Mouse (Mus musculus) C2C12 (cell line): ENCODE results near the gene Foxn3. TPM values are rescaled to one million over a fixed set of nuclear protein-coding genes. Genes with fewer than 3 reads are reported as not detected.

ENCODE experiments used
- H3K27me3 ChIP-seq: one replicate; pipeline ENCODE4 v1.6.1; 2011; ENCODE audit not compliant: control insufficient read depth, insufficient read depth, insufficient read length
- H3K36me3 ChIP-seq: one replicate; pipeline ENCODE4 v1.6.1; 2011; ENCODE audit not compliant: control insufficient read depth, insufficient read depth
- H3K4me3 ChIP-seq: one replicate; pipeline ENCODE4 v1.5.1; 2011; ENCODE audit warnings: mild to moderate bottlenecking, control low read depth; ENCODE audit not compliant: poor library complexity, insufficient read depth, severe bottlenecking
- H3K79me2 ChIP-seq: one replicate; pipeline ENCODE4 v1.6.1; 2011; ENCODE audit not compliant: control insufficient read depth, insufficient read depth
- H3K79me3 ChIP-seq: one replicate; pipeline ENCODE4 v1.6.1; 2011; ENCODE audit warnings: low read depth, control low read depth
- H3ac ChIP-seq: one replicate; pipeline ENCODE3; 2011; ENCODE audit warnings: low read depth; ENCODE audit not compliant: control insufficient read depth, insufficient read length
- CEBPB ChIP-seq: IDR thresholded peaks from one replicate; pipeline ENCODE4 v1.6.1; 2011; ENCODE audit warnings: low read depth, mild to moderate bottlenecking, control low read depth, moderate library complexity
- CTCF ChIP-seq: IDR thresholded peaks from one replicate; pipeline ENCODE4 v1.5.1; 2011; ENCODE audit not compliant: control insufficient read depth, insufficient read depth, insufficient read length
- FOSL1 ChIP-seq: IDR thresholded peaks from one replicate; pipeline ENCODE4 v1.8.0; 2011; ENCODE audit warnings: mild to moderate bottlenecking, low read length; ENCODE audit not compliant: poor library complexity, insufficient read depth, severe bottlenecking
- MAX ChIP-seq: IDR thresholded peaks from one replicate; pipeline ENCODE4 v1.6.1; 2011; ENCODE audit warnings: mild to moderate bottlenecking, control low read depth
- MYOD1 ChIP-seq: IDR thresholded peaks from one replicate; pipeline ENCODE4 v1.6.1; 2011; ENCODE audit warnings: low read depth; ENCODE audit not compliant: control insufficient read depth, insufficient read length
- MYOG ChIP-seq: IDR thresholded peaks from one replicate; pipeline ENCODE4 v1.6.1; 2011; ENCODE audit not compliant: control insufficient read depth, insufficient read length; ENCODE audit errors: extremely low read depth
- USF1 ChIP-seq: IDR thresholded peaks from one replicate; pipeline ENCODE4 v1.6.1; 2011; ENCODE audit warnings: low read depth, mild to moderate bottlenecking, control low read depth, moderate library complexity
- polyA plus RNA-seq: library from polyadenylated mRNA; unstranded; fragments of >200 nt; fragmentation: generic; extraction: Trizol; gene quantifications from one replicate; pipeline ENCODE4 v1.2.1, GENCODE M21; 2012; ENCODE audit warnings: missing spikeins

Gene Foxn3
- polyA plus RNA-seq, 1 experiment, result 4.2 TPM

GRCm38 (mm10) chr12:99314817-99315216, 248.6 kb downstream of the Foxn3 start:
- Histone ChIP-seq H3K4me3 (no peak overlapping the region), H3K79me3 (no peaks in the 10 kb centered on the region), H3K36me3 (no peaks in the 10 kb centered on the region), H3K79me2 (no peaks in the 10 kb centered on the region), H3K27me3 (no peaks in the 10 kb centered on the region), H3ac (no peak overlapping the region)
- no peak for TF ChIP-seq CEBPB
- no peak for TF ChIP-seq USF1
- no peak for TF ChIP-seq MYOD1
- TF ChIP-seq MYOG, result no peak
- no peak for TF ChIP-seq FOSL1
- TF ChIP-seq CTCF, result no peak
- no peak for TF ChIP-seq MAX

GRCm38 (mm10) chr12:99311303-99311702, 252.1 kb downstream of the Foxn3 start:
- Histone ChIP-seq H3ac (no peak overlapping the region), H3K36me3 (no peaks in the 10 kb centered on the region), H3K4me3 (no peak overlapping the region), H3K79me2 (no peaks in the 10 kb centered on the region), H3K79me3 (no peaks in the 10 kb centered on the region), H3K27me3 (no peaks in the 10 kb centered on the region)
- TF ChIP-seq MYOG, result no peak
- no peak for TF ChIP-seq MYOD1
- no peak for TF ChIP-seq MAX

- Histone ChIP-seq H3K79me3 (no peaks in the 10 kb centered on the region), H3K36me3 (no peaks in the 10 kb centered on the region), H3K4me3 (no peak overlapping the region), H3K79me2 (no peaks in the 10 kb centered on the region), H3ac (no peak overlapping the region), H3K27me3 (no peaks in the 10 kb centered on the region)
- TF ChIP-seq MYOG, result no peak
- no peak for TF ChIP-seq USF1
- no peak for TF ChIP-seq FOSL1
- TF ChIP-seq CEBPB, result no peak
- no peak for TF ChIP-seq CTCF
- no peak for TF ChIP-seq MAX
- TF ChIP-seq MYOD1, result no peak
Measured at GRCm38 (mm10) chr12:99309937-99310336, 253.4 kb downstream of the Foxn3 start.

- Histone ChIP-seq H3K36me3 (no peaks in the 10 kb centered on the region), H3K27me3 (no peaks in the 10 kb centered on the region), H3K79me2 (no peaks in the 10 kb centered on the region), H3K79me3 (no peaks in the 10 kb centered on the region), H3ac (no peak overlapping the region), H3K4me3 (no peak overlapping the region)
- no peak for TF ChIP-seq MAX
- no peak for TF ChIP-seq FOSL1
- TF ChIP-seq MYOD1, result no peak
- no peak for TF ChIP-seq CTCF
- TF ChIP-seq MYOG, result no peak
- TF ChIP-seq USF1, result no peak
- TF ChIP-seq CEBPB, result no peak
Measured at GRCm38 (mm10) chr12:99308541-99309089, 254.8 kb downstream of the Foxn3 start.

- Histone ChIP-seq H3K79me3 (no peaks in the 10 kb centered on the region), H3ac (no peak overlapping the region)
- no peak for TF ChIP-seq FOSL1
- no peak for TF ChIP-seq MAX
- no peak for TF ChIP-seq CTCF
- no peak for TF ChIP-seq MYOD1
- TF ChIP-seq USF1, result no peak
- TF ChIP-seq CEBPB, result no peak
- no peak for TF ChIP-seq MYOG
Measured at GRCm38 (mm10) chr12:99306536-99307204, 256.7 kb downstream of the Foxn3 start.

More at GRCm38 (mm10) chr12:99306536-99307204, 256.7 kb downstream of the Foxn3 start:
- H3K36me3 ChIP-seq, result no peaks in the 10 kb centered on the region
- H3K4me3 ChIP-seq, result no peak overlapping the region
- H3K79me2 ChIP-seq, result no peaks in the 10 kb centered on the region
- no peaks in the 10 kb centered on the region for H3K27me3 ChIP-seq
